Mouse (Mus musculus): ENCODE results near the gene Gm20388.

- TF ChIP-seq CTCF (IDR thresholded peaks at IDR 0.05; ENCODE audit: low read depth): no peak
- TF ChIP-seq EP300 (optimal IDR thresholded peaks at IDR 0.05): no peak
These were observed 409.5 kb downstream of the Gm20388 start for GRCm38 (mm10) chr8:120320146-120320545.
